Mouse (Mus musculus): ENCODE results near the gene Vps13d.

Vps13d gene

DNA sequence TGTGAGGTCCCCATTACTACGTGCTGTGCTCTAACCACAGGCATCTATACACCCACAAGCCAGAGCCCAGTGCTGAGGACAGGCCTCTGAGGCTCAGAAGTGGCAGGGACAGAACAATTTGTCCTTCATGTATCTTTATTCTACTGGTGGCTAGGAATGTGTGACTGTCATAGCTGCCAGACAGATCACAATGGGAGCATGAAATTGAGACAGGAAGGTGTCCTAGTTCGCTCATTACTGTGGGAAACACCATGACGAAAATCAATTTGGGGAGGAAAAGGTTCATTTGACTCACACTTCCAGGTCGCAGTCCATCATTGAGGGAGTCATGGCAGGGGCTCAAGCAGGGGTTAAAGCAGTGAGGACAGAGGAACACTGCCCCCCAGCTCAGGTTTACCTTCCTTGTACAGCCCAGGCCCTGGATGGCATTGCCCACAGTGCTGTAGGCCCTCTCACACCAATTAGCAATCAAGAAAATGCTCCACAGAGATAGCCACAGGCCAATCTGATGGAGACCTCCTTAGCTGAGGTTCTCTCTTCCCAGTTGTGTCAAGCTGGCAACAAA lies 254.9 kb downstream of the Vps13d start:
- DNase-seq (ENCODE audit: low spot score) = no peak

DNA sequence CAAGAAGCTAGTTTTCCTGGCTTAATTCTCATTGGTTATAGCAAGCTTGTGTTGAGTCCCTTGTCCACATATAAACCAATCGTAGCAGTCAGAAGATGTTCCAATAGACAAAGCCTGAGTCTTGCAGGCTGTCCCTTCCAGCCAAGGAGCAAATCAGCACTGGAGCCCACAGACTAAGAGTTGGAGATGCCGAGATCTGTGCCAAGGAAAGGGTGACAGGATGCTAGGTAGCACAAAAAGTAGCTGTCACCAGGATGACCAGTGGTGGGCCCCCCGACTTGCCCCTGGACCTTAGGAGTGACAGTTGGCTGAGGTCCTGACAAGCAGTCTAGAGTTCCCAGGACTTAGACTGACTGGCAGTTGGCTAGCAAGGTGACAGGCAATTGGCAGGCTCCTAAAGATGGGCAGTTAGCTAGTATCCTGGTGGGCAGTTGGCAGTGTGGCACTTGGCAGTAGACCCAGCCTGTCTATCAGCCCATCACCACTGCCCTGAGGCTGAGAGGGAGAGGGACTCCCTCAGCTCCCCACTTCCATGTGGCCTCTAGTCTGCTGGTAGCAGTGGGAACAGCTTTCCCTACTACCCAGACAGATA lies 258.1 kb downstream of the Vps13d start:
- DNase-seq (ENCODE audit: low spot score) = no peak

GRCm38 (mm10) chr4:144934501-144934900 lies 260.3 kb downstream of the Vps13d start:
- DNase-seq (ENCODE audit: low spot score) = no peak

GRCm38 (mm10) chr4:144931167-144931566 lies 263.6 kb downstream of the Vps13d start:
- no peak for DNase-seq (ENCODE audit: low spot score)

GRCm38 (mm10) chr4:144930366-144930765 lies 264.4 kb downstream of the Vps13d start:
- DNase-seq (ENCODE audit: low spot score) = no peak

DNA sequence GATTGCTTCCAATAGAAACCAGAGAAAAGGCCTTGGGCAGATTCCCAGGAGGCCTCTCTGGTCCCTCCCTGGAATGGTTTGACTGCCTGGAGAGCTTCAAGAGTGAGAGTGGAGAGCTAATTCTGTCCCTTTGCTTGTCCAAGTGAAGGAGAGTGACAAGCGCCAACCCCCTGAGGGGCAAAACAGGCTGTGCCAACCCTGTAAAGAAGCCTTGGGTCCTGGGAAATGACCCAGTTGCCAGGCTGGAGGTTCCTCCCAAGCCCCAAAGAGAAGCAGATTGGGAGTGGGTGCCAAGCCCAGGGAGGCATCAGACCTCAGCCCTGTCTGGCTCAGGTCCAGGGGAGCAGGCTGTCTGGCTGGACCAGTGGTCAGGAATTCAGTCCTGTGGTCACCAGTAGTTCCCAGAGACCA lies 265.0 kb downstream of the Vps13d start:
- DNase-seq (ENCODE audit: low spot score) = no peak

DNA sequence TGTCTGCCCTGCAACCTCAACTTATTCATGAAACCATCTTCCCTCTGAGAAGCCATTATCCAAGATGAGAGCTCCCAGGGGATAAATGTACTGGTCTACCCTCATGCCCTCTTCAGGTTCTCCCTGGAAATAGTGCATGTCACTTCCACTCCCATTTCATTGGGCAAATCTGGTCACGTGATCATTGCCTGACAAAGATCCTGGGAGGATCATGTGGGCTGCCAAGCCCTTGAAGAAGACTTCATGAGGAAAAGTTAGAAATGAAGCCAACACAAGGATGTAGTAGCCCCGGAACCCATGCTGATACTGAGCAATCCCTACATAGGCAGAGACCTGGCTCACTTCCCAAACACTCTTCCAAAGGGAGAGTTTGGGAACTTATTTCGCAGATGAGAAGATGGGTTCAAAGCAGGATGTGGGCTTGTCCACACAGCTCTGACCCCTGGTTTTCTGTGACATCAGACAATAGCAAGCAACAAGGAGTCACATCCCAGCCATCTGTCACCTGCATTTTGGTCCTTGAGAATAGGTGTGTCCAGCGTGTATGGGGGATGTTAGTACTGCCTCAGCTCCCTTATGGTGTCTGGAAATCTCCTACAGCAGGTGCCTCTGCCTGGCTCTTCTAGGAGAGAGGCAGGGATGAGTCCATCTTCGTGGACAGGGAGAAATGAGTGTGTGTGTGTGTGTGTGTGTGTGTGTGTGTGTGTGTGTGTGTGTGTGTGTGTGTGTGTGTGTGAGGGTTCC lies 265.9 kb downstream of the Vps13d start:
- no peak for DNase-seq (ENCODE audit: low spot score)

Measured in MN1 (cell line).